Mouse (Mus musculus) urinary bladder, adult 18-20 months (tissue): ENCODE measurements around the gene Erich4.

Experiments
- DNase-seq, 2 experiments: peaks; one replicate each; pipeline ENCODE4 v3.0.0; 2022; ENCODE audit warnings: low spot score in 2 of 2, mixed read lengths in 2 of 2

The Erich4 gene

GRCm38 (mm10) chr7:25623857-25624370 lies 8.2 kb upstream of the Erich4 start:
- no peak for DNase-seq

GRCm38 (mm10) chr7:25620751-25621150 lies 5.1 kb upstream of the Erich4 start:
- DNase-seq, result no peak

GRCm38 (mm10) chr7:25620101-25620500 lies 4.4 kb upstream of the Erich4 start:
- DNase-seq, result no peak

- no peak for DNase-seq
Measured at GRCm38 (mm10) chr7:25619722-25619991, 4.0 kb upstream of the Erich4 start.

GRCm38 (mm10) chr7:25618865-25619721 lies 3.4 kb upstream of the Erich4 start, which contains the start of gene Dmac2:
Dmac2 (plus strand) TSS chr7:25619414.
- peak; percentile 89 to 93 for DNase-seq

GRCm38 (mm10) chr7:25617376-25618160 lies 1.9 kb upstream of the Erich4 start:
- no peak for DNase-seq

- no peak for DNase-seq
Measured at GRCm38 (mm10) chr7:25614831-25615705, 624 bp downstream of the Erich4 start.

GRCm38 (mm10) chr7:25614086-25614485 lies 1.6 kb downstream of the Erich4 start:
- DNase-seq, result no peak

- no peak for DNase-seq
Measured at GRCm38 (mm10) chr7:25611501-25611900, 4.2 kb downstream of the Erich4 start.

- no peak for DNase-seq
Measured at GRCm38 (mm10) chr7:25610056-25610455, 5.6 kb downstream of the Erich4 start.

- no peak for DNase-seq
Measured at GRCm38 (mm10) chr7:25607196-25607595, 8.5 kb downstream of the Erich4 start.

- DNase-seq, result no peak
Measured at GRCm38 (mm10) chr7:25606625-25607063, 9.0 kb downstream of the Erich4 start.

- DNase-seq, result no peak
Measured at GRCm38 (mm10) chr7:25601346-25601745, 14.3 kb downstream of the Erich4 start.

- DNase-seq, result no peak
Measured at GRCm38 (mm10) chr7:25600666-25601065, 15.0 kb downstream of the Erich4 start.

- peak; percentile 41 to 57 for DNase-seq
Measured at GRCm38 (mm10) chr7:25599663-25600062, 16.0 kb downstream of the Erich4 start.

GRCm38 (mm10) chr7:25593859-25594258 lies 21.8 kb downstream of the Erich4 start:
- no peak for DNase-seq

- no peak for DNase-seq
Measured at GRCm38 (mm10) chr7:25591226-25591625, 24.5 kb downstream of the Erich4 start.

GRCm38 (mm10) chr7:25585351-25586204 lies 30.1 kb downstream of the Erich4 start:
- DNase-seq, result no peak

GRCm38 (mm10) chr7:25584651-25585050 lies 31.0 kb downstream of the Erich4 start:
- no peak for DNase-seq

GRCm38 (mm10) chr7:25582301-25582810 lies 33.3 kb downstream of the Erich4 start:
- no peak for DNase-seq
